Mouse (Mus musculus): ENCODE results near the gene Lhfp. TPM values are rescaled to one million over a fixed set of nuclear protein-coding genes. Genes with fewer than 3 reads are reported as not detected.

Gene Lhfp
- total RNA-seq, 2 experiments from 2014 or later = 53.2 to 55.7 TPM

GRCm38 (mm10) chr3:53292979-53293378 lies 251.7 kb downstream of the Lhfp start:
- no peak for DNase-seq (ENCODE audit: low spot score)
- intact Hi-C loops (cut with DNase I) = no loop called here

- DNase-seq (ENCODE audit: low spot score) = no peak
- intact Hi-C loops (cut with DNase I) = no loop called here
Measured at GRCm38 (mm10) chr3:53293901-53294433, 252.6 kb downstream of the Lhfp start.

GRCm38 (mm10) chr3:53294855-53295254 lies 253.5 kb downstream of the Lhfp start:
- intact Hi-C loops (cut with DNase I) = no loop called here
- DNase-seq (ENCODE audit: low spot score) = no peak

- intact Hi-C loops (cut with DNase I) = no loop called here
- DNase-seq (ENCODE audit: low spot score) = no peak
Measured at GRCm38 (mm10) chr3:53301866-53302265, 260.5 kb downstream of the Lhfp start.

- intact Hi-C loops (cut with DNase I) = no loop called here
- no peak for DNase-seq (ENCODE audit: low spot score)
Measured at GRCm38 (mm10) chr3:53304123-53304900, 263.0 kb downstream of the Lhfp start.

GRCm38 (mm10) chr3:53305860-53306259 lies 264.5 kb downstream of the Lhfp start:
- DNase-seq (ENCODE audit: low spot score) = no peak

GRCm38 (mm10) chr3:53308649-53309048 lies 267.3 kb downstream of the Lhfp start:
- DNase-seq (ENCODE audit: low spot score) = no peak
- intact Hi-C loops (cut with DNase I) = no loop called here

More at GRCm38 (mm10) chr3:53305860-53306259, 264.5 kb downstream of the Lhfp start:
- intact Hi-C loops (cut with DNase I) = no loop called here

- intact Hi-C loops (cut with DNase I) = no loop called here
Measured at GRCm38 (mm10) chr3:53310093-53310492, 268.8 kb downstream of the Lhfp start.

GRCm38 (mm10) chr3:53310615-53311014 lies 269.3 kb downstream of the Lhfp start:
- no peak for DNase-seq (ENCODE audit: low spot score)
- intact Hi-C loops (cut with DNase I) = no loop called here

More at GRCm38 (mm10) chr3:53310093-53310492, 268.8 kb downstream of the Lhfp start:
- DNase-seq (ENCODE audit: low spot score) = no peak

Other genes starting within 250 kb of the Lhfp start
- 10 to 100 TPM; 54.5 to 56.3 TPM for gene Cog6, start 24.3 kb upstream of the Lhfp start, total RNA-seq (2021)